Mouse (Mus musculus): Measurements from ENCODE around the gene C1s1. TPM values are rescaled to one million over a fixed set of nuclear protein-coding genes. Genes with fewer than 3 reads are reported as not detected.
"Not testable (repeated sequence)": the region's sequence is repeated elsewhere in the genome, so short reads cannot be mapped to it uniquely, and the experiment has no call there.

Gene C1s1
- total and polyA plus RNA-seq, 2 experiments from 2014 or later: 0.89 to 1.2 TPM

GRCm38 (mm10) chr6:124545425-124545824 lies 3.3 kb upstream of the C1s1 start:
- 0 out of 2 replicates have a peak, but pooled peaks cover 4% of the 10 kb centered on the region for H3K9me3 ChIP-seq (ENCODE audit: low read length)
- DNase-seq (ENCODE audit: low spot score): no peak
- 78% methylated on average over 2 of the region's 2 CpGs for WGBS

GRCm38 (mm10) chr6:124544466-124544865 lies 2.3 kb upstream of the C1s1 start:
- Histone ChIP-seq H3K36me3 (ENCODE audit: insufficient read depth, low read length) (no peaks in the 10 kb centered on the region), H3K27ac (no peak overlapping the region), H3K4me3 (ENCODE audit: low read length) (no peak overlapping the region), H3K4me2 (ENCODE audit: low read depth, low read length) (no peak overlapping the region), H3K27me3 (ENCODE audit: insufficient read depth, low read length) (no peaks in the 10 kb centered on the region), H3K4me1 (ENCODE audit: insufficient read depth, low read length) (no peaks in the 10 kb centered on the region), H3K9me3 (ENCODE audit: low read length) (0 out of 2 replicates have a peak, but pooled peaks cover 1% of the 10 kb centered on the region), H3K9ac (replicated peaks; ENCODE audit: low read length) (no peak overlapping the region)
- 85% methylated on average over 5 of the region's 6 CpGs for WGBS
- peak; percentile 38; the same call in 1 of the 2 replicates for TF ChIP-seq CTCF (IDR thresholded peaks at IDR 0.05; ENCODE audit: low read depth)
- DNase-seq (ENCODE audit: low spot score): peak; percentile 23
- no peak for ATAC-seq

More at GRCm38 (mm10) chr6:124545425-124545824, 3.3 kb upstream of the C1s1 start:
- Histone ChIP-seq H3K36me3 (ENCODE audit: insufficient read depth, low read length) (no peaks in the 10 kb centered on the region), H3K4me1 (ENCODE audit: insufficient read depth, low read length) (no peaks in the 10 kb centered on the region), H3K4me3 (ENCODE audit: low read length) (no peak overlapping the region), H3K4me2 (ENCODE audit: low read depth, low read length) (no peak overlapping the region), H3K27ac (no peak overlapping the region), H3K9ac (replicated peaks; ENCODE audit: low read length) (no peak overlapping the region), H3K27me3 (ENCODE audit: insufficient read depth, low read length) (no peaks in the 10 kb centered on the region)
- ATAC-seq: no peak
- 0 out of 2 replicates have a peak, but pooled peaks have one; percentile 3 for TF ChIP-seq CTCF (IDR thresholded peaks at IDR 0.05; ENCODE audit: low read depth)

GRCm38 (mm10) chr6:124541176-124541575 lies 983 bp downstream of the C1s1 start:
- 91% methylated on average over 2 of the region's 2 CpGs for WGBS

GRCm38 (mm10) chr6:124536125-124536829 lies 5.9 kb downstream of the C1s1 start:
- 75% methylated on average over 8 of the region's 8 CpGs for WGBS
- H3K4me3 ChIP-seq (ENCODE audit: low read length); H3K4me1 ChIP-seq (ENCODE audit: insufficient read depth, low read length); H3K27me3 ChIP-seq (ENCODE audit: insufficient read depth, low read length); H3K4me2 ChIP-seq (ENCODE audit: low read depth, low read length); H3K9ac ChIP-seq (replicated peaks; ENCODE audit: low read length); ATAC-seq; H3K27ac ChIP-seq; H3K36me3 ChIP-seq (ENCODE audit: insufficient read depth, low read length); H3K9me3 ChIP-seq (ENCODE audit: low read length); DNase-seq (ENCODE audit: low spot score): not testable (repeated sequence)

More at GRCm38 (mm10) chr6:124541176-124541575, 983 bp downstream of the C1s1 start:
- H3K9ac ChIP-seq (replicated peaks; ENCODE audit: low read length); H3K36me3 ChIP-seq (ENCODE audit: insufficient read depth, low read length); DNase-seq (ENCODE audit: low spot score); H3K27ac ChIP-seq; H3K4me2 ChIP-seq (ENCODE audit: low read depth, low read length); H3K4me3 ChIP-seq (ENCODE audit: low read length); ATAC-seq; H3K4me1 ChIP-seq (ENCODE audit: insufficient read depth, low read length); H3K9me3 ChIP-seq (ENCODE audit: low read length); H3K27me3 ChIP-seq (ENCODE audit: insufficient read depth, low read length): not testable (repeated sequence)

DNA sequence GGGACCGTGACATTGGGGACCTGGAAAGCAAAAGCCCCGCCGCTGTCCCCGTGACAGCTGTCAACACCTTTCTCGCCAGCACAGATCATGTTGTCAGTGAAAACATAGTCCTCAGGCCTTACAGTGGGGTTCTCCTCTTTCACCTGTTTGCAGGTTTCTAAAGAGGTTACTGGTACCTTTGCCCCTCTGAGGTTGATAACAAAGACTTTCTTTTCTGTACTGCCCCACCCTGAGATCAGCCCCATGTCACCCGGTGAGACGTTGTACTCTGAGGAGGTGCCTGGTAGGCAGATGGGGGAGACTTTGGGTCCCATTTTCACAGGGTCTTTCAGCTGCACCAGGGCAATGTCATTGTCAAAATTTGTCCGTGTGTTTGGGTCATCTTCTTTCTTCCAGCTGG lies 11.1 kb downstream of the C1s1 start:
- DNase-seq (ENCODE audit: low spot score) (no peak), ATAC-seq (no peak)
- no peak overlapping the region for H3K9ac ChIP-seq (replicated peaks; ENCODE audit: low read length)
- no peak overlapping the region for H3K4me3 ChIP-seq (ENCODE audit: low read length)
- WGBS: 92% methylated on average over 8 of the region's 8 CpGs
- H3K9me3 ChIP-seq (ENCODE audit: low read length): no peaks in the 10 kb centered on the region
- no peaks in the 10 kb centered on the region for H3K36me3 ChIP-seq (ENCODE audit: insufficient read depth, low read length)
- H3K27me3 ChIP-seq (ENCODE audit: insufficient read depth, low read length): no peaks in the 10 kb centered on the region
- no peak overlapping the region for H3K27ac ChIP-seq
- H3K4me1 ChIP-seq (ENCODE audit: insufficient read depth, low read length): no peaks in the 10 kb centered on the region
- no peak overlapping the region for H3K4me2 ChIP-seq (ENCODE audit: low read depth, low read length)
- no peak for TF ChIP-seq CTCF (IDR thresholded peaks at IDR 0.05; ENCODE audit: low read depth)

- DNase-seq (ENCODE audit: low spot score): no peak
- H3K4me2 ChIP-seq (ENCODE audit: low read depth, low read length): no peak overlapping the region
- H3K27me3 ChIP-seq (ENCODE audit: insufficient read depth, low read length): no peaks in the 10 kb centered on the region
- no peak overlapping the region for H3K27ac ChIP-seq
- TF ChIP-seq CTCF (IDR thresholded peaks at IDR 0.05; ENCODE audit: low read depth): no peak
- no peak for ATAC-seq
- 77% methylated on average over 3 of the region's 3 CpGs for WGBS
- H3K36me3 ChIP-seq (ENCODE audit: insufficient read depth, low read length): no peaks in the 10 kb centered on the region
- H3K9me3 ChIP-seq (ENCODE audit: low read length): no peaks in the 10 kb centered on the region
- H3K4me3 ChIP-seq (ENCODE audit: low read length): no peak overlapping the region
- no peak overlapping the region for H3K9ac ChIP-seq (replicated peaks; ENCODE audit: low read length)
- no peaks in the 10 kb centered on the region for H3K4me1 ChIP-seq (ENCODE audit: insufficient read depth, low read length)
Measured at GRCm38 (mm10) chr6:124527881-124528280, 14.3 kb downstream of the C1s1 start.

GRCm38 (mm10) chr6:124522082-124522481 lies 20.1 kb downstream of the C1s1 start:
- not testable (repeated sequence) for H3K27ac ChIP-seq; H3K4me3 ChIP-seq (ENCODE audit: low read length); H3K36me3 ChIP-seq (ENCODE audit: insufficient read depth, low read length); H3K4me1 ChIP-seq (ENCODE audit: insufficient read depth, low read length); ATAC-seq; H3K4me2 ChIP-seq (ENCODE audit: low read depth, low read length); H3K9ac ChIP-seq (replicated peaks; ENCODE audit: low read length); H3K9me3 ChIP-seq (ENCODE audit: low read length); H3K27me3 ChIP-seq (ENCODE audit: insufficient read depth, low read length); DNase-seq (ENCODE audit: low spot score)
- whole genome bisulfite sequencing: 54% methylated on average over 7 of the region's 7 CpGs

DNA sequence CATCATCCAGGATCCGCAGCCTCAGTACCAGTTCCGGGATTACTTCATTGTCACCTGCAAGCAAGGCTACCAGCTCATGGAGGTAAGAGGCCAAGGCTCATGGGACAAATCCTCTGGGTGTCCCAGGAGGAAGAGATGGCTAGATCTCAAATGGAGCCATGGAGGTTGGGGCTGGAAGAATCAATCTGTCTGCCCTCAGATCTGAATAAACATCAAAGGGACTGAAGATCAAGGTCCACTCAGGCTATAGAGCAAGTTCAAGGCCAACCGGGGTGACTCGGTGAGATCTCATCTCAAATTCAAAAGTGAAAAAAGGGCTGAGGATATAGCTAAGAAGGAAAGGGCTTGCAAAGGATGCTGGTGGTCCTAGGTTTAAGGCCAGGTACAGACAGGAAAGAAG lies 24.4 kb downstream of the C1s1 start:
- H3K4me2 ChIP-seq (ENCODE audit: low read depth, low read length); H3K4me3 ChIP-seq (ENCODE audit: low read length); H3K9ac ChIP-seq (replicated peaks; ENCODE audit: low read length); H3K27me3 ChIP-seq (ENCODE audit: insufficient read depth, low read length); DNase-seq (ENCODE audit: low spot score); H3K36me3 ChIP-seq (ENCODE audit: insufficient read depth, low read length); ATAC-seq; H3K4me1 ChIP-seq (ENCODE audit: insufficient read depth, low read length); H3K27ac ChIP-seq; H3K9me3 ChIP-seq (ENCODE audit: low read length): not testable (repeated sequence)
- 91% methylated on average over 4 of the region's 4 CpGs for WGBS

Measured in hindbrain, postnatal 0 days (tissue).